Comparison of ENCODE assay signal across 22 mouse cellular contexts in genomic region chr2:103500769-103501168, GRCm38 (mm10). TPM values are rescaled to one million over a fixed set of nuclear protein-coding genes. Genes with fewer than 3 reads are reported as not detected.
A peak's percentile ranks its signal among the peaks of the same experiment; 100 is the strongest.
DNase-seq lines count a peak whose midpoint lies in the region; ATAC-seq and TF ChIP-seq lines count a peak whose summit lies in the region.
"Had no signal": no experiment of that assay in that cellular context is flagged by ENCODE, and none has a peak within 500 bp of the region (broad histone marks: within the 10 kb centered on the region; RNA-seq: fewer than 3 reads in every experiment).

No protein-coding gene starts in this region.

- TF ChIP-seq EP300 in MEL (IDR thresholded peaks at IDR 0.05; ENCODE audit: low read depth in 1 of 2, low read length in 2 of 2): peak; percentile 47 to 52; a peak in 3 of 4 replicates

- H3K9me3 ChIP-seq in heart, embryonic 12.5 days (replicated peaks): no peaks in the 10 kb centered on the region
- H3K9me3 ChIP-seq in liver, embryonic 12.5 days (replicated peaks): no peaks in the 10 kb centered on the region
- H3K9me3 ChIP-seq in MEL (replicated peaks; ENCODE audit: insufficient read depth, low read length): no peaks in the 10 kb centered on the region

- no peak for TF ChIP-seq RAD21 in MEL (IDR thresholded peaks at IDR 0.05; ENCODE audit: low read depth, low read length)

- H3K4me1 ChIP-seq in heart, embryonic 12.5 days (replicated peaks): no peaks in the 10 kb centered on the region
- peaks cover 8% of the 10 kb centered on the region for H3K4me1 ChIP-seq in liver, adult 2 months (ENCODE audit: control insufficient read depth, insufficient read depth, low read length)
- H3K4me1 ChIP-seq in liver, embryonic 12.5 days: peaks cover 5% of the 10 kb centered on the region; the same call in 1 of the 2 replicates
- H3K4me1 ChIP-seq in MEL (ENCODE audit: control insufficient read depth in 1 of 2, insufficient read depth in 2 of 2, low read length in 2 of 2): peaks cover 27 to 30% of the 10 kb centered on the region in 2 experiments

- no peaks in the 10 kb centered on the region for H3K36me3 ChIP-seq in heart, embryonic 12.5 days
- no peaks in the 10 kb centered on the region for H3K36me3 ChIP-seq in liver, adult 2 months (ENCODE audit: control insufficient read depth, insufficient read depth, low read length)
- no peaks in the 10 kb centered on the region for H3K36me3 ChIP-seq in liver, embryonic 12.5 days
- H3K36me3 ChIP-seq in MEL (ENCODE audit: control insufficient read depth in 1 of 2, insufficient read depth in 2 of 2, low read length in 2 of 2): peaks cover 0 to 38% of the 10 kb centered on the region in 2 experiments; a peak in 2 of 4 replicates
- H3K36me3 ChIP-seq: G1E had no signal

- no peak for TF ChIP-seq CTCF in liver, adult 2 months (IDR thresholded peaks at IDR 0.05; ENCODE audit: low read depth, low read length)
- TF ChIP-seq CTCF in MEL (IDR thresholded peaks at IDR 0.05 in 2 of 3, conservative IDR thresholded peaks at IDR 0.05 in 1 of 3; ENCODE audit: control insufficient read depth in 1 of 3, insufficient read depth in 1 of 3, low read depth in 2 of 3, low read length in 3 of 3, poor library complexity in 1 of 3, severe bottlenecking in 1 of 3): no peak

- no peak overlapping the region for H3K4me2 ChIP-seq in heart, embryonic 12.5 days
- no peak overlapping the region for H3K4me2 ChIP-seq in liver, embryonic 12.5 days

- H3K79me2 ChIP-seq in liver, adult 2 months (ENCODE audit: control insufficient read depth, insufficient read depth, low read length): peaks cover 3% of the 10 kb centered on the region; the same call in 1 of the 2 replicates
- no peaks in the 10 kb centered on the region for H3K79me2 ChIP-seq in MEL (ENCODE audit: control insufficient read depth, insufficient read depth, low read length, poor library complexity)

- H3K9ac ChIP-seq in heart, embryonic 12.5 days: no peak overlapping the region
- H3K9ac ChIP-seq in liver, adult 2 months (ENCODE audit: low read depth, low read length): no peak overlapping the region
- no peak overlapping the region for H3K9ac ChIP-seq in liver, embryonic 12.5 days
- H3K9ac ChIP-seq in MEL (ENCODE audit: control insufficient read depth, low read depth, low read length, poor library complexity, severe bottlenecking): no peak overlapping the region

- H3K4me3 ChIP-seq in heart, embryonic 12.5 days: no peak overlapping the region
- H3K4me3 ChIP-seq in liver, adult 2 months (ENCODE audit: insufficient read depth, low read depth, low read length): no peak overlapping the region
- H3K4me3 ChIP-seq in liver, embryonic 12.5 days: no peak overlapping the region
- no peak overlapping the region for H3K4me3 ChIP-seq in MEL (ENCODE audit: control insufficient read depth in 1 of 2, insufficient read depth in 1 of 2, low read depth in 2 of 2, low read length in 2 of 2)

- no peak overlapping the region for H3K27ac ChIP-seq in heart, embryonic 12.5 days (ENCODE audit: poor library complexity, severe bottlenecking)
- peak overlapping the region; percentile 74 for H3K27ac ChIP-seq in liver, adult 2 months (replicated peaks; ENCODE audit: insufficient read depth, low read depth, low read length)
- H3K27ac ChIP-seq in liver, embryonic 12.5 days: no peak overlapping the region
- H3K27ac ChIP-seq in MEL (ENCODE audit: control insufficient read depth, low read depth, low read length): no peak overlapping the region

- peak; percentile 10 for DNase-seq in heart, adult 11 months
- no peak for DNase-seq in liver, adult 2 months (ENCODE audit: extremely low read depth, low read depth, low spot score)
- DNase-seq in MEL (ENCODE audit: low read depth, low spot score): no peak
- no peak for DNase-seq in layer of hippocampus, adult 11-12 months (ENCODE audit: low spot score)
- DNase-seq: adrenal gland, adult 2 months; adrenal gland, adult 8-10 months; adrenal gland, postnatal 10 days; adrenal gland, postnatal 14 days; adrenal gland, postnatal 25 days; adrenal gland, postnatal 36 days; B cell, adult 2 months; cerebellum, adult 11 months; cerebellum, adult 11-12 months; cerebellum, adult 18-20 months; cerebellum, adult 2 months had no signal

- no peaks in the 10 kb centered on the region for H3K27me3 ChIP-seq in heart, embryonic 12.5 days (replicated peaks)
- H3K27me3 ChIP-seq in liver, adult 2 months (ENCODE audit: control insufficient read depth, insufficient read depth, low read length): no peaks in the 10 kb centered on the region
- no peaks in the 10 kb centered on the region; the same call in 1 of the 2 replicates for H3K27me3 ChIP-seq in liver, embryonic 12.5 days (replicated peaks)
- no peaks in the 10 kb centered on the region for H3K27me3 ChIP-seq in MEL (ENCODE audit: control insufficient read depth in 1 of 2, insufficient read depth in 2 of 2, low read length in 2 of 2)
- H3K27me3 ChIP-seq: CH12.LX, Patski had no signal

- WGBS in heart, embryonic 12.5 days: 60% methylated on average over 2 of the region's 2 CpGs
- 13% methylated on average over 2 of the region's 2 CpGs for WGBS in liver, adult 2 months
- 37% methylated on average over 2 of the region's 2 CpGs for WGBS in liver, embryonic 12.5 days (ENCODE audit: insufficient replicate concordance)

- ATAC-seq in heart, embryonic 12.5 days (ENCODE audit: insufficient number of reproducible peaks, low FRiP score): no peak
- no peak for ATAC-seq in liver, embryonic 12.5 days
- ATAC-seq: activated CD4-positive, CD25-positive, alpha-beta regulatory T cell, adult 4 months; CD4-positive, CD25-positive, alpha-beta regulatory T cell, adult 4 months; Patski had no signal

- TF ChIP-seq POLR2A in liver, adult 2 months (IDR thresholded peaks at IDR 0.05; ENCODE audit: extremely low read depth, insufficient read depth, low read length): no peak
- no peak for TF ChIP-seq POLR2A in MEL (IDR thresholded peaks at IDR 0.05; ENCODE audit: control insufficient read depth in 1 of 2, insufficient read depth in 1 of 2, low read depth in 1 of 2, low read length in 2 of 2, poor library complexity in 1 of 2)

TF ChIP-seq in MEL, 35 proteins besides CTCF, POLR2A, EP300 and RAD21:
- TF ChIP-seq E2F4 (IDR thresholded peaks at IDR 0.05; ENCODE audit: borderline replicate concordance, low read depth, low read length): no peak
- no peak for TF ChIP-seq ZNF384 (IDR thresholded peaks at IDR 0.05; ENCODE audit: low read depth, low read length)
- TF ChIP-seq BHLHE40 (IDR thresholded peaks at IDR 0.05; ENCODE audit: borderline replicate concordance, low read depth, low read length): peak; percentile 85
- TF ChIP-seq TCF12 (IDR thresholded peaks at IDR 0.05; ENCODE audit: low read depth, low read length): peak; percentile 52
- peak; percentile 63; the same call in 1 of the 2 replicates for TF ChIP-seq GATA1 (IDR thresholded peaks at IDR 0.05; ENCODE audit: low read depth, low read length)
- no peak for TF ChIP-seq NELFE (IDR thresholded peaks at IDR 0.05; ENCODE audit: low read depth, low read length)
- TF ChIP-seq RCOR1 (IDR thresholded peaks at IDR 0.05; ENCODE audit: low read depth, low read length): peak; percentile 77
- TF ChIP-seq POLR2AphosphoS5 (IDR thresholded peaks at IDR 0.05; ENCODE audit: borderline replicate concordance, low read depth, low read length): no peak
- peak; percentile 47; the same call in 1 of the 2 replicates for TF ChIP-seq ETS1 (IDR thresholded peaks at IDR 0.05; ENCODE audit: low read depth, low read length)

RNA-seq across cellular contexts. Expression of gene Cat, which starts 15.8 kb away (rescaled TPM):
- 87.3 and 89.1 TPM in 2 replicates for polyA plus RNA-seq in heart, embryonic 12.5 days (2016; fragmentation: Nextera tagmentation; extraction: Ambion mirVana)
- 1,807 and 1,852 TPM in 2 replicates for total RNA-seq in liver, adult 2 months (2014; rRNA removed)
- 1,476 and 1,516 TPM in 2 replicates for polyA plus RNA-seq in liver, adult 2 months (2012; rRNA removed)
- polyA plus RNA-seq in liver, embryonic 12.5 days (2016; fragmentation: Nextera tagmentation; extraction: Ambion mirVana): 127 and 138 TPM in 2 replicates
- 36.4 and 48.3 TPM in 2 replicates for total RNA-seq in MEL (2012; rRNA removed)
- 10 to 100 TPM; 74.3 to 82.0 TPM for polyA plus RNA-seq in MEL (2012; ENCODE audit: insufficient read depth in 1 of 2, insufficient read length in 2 of 2, low read depth in 1 of 2, low replicate concordance in 2 of 2, missing spikeins in 1 of 2)

Comparison
In these comparisons a context has a peak if more than half of its experiments do, and no peak if none do; other contexts are left out.
1. RNA of gene Cat, which starts 15.8 kb away (polyA plus RNA-seq): 1,476 to 1,516 TPM in liver, adult 2 months; 127 to 138 TPM in liver, embryonic 12.5 days, 87.3 to 89.1 TPM in heart, embryonic 12.5 days and 74.3 to 82.0 TPM in MEL; every median in the first group is over 10 times any median in the second.